Mouse (Mus musculus): Measurements from ENCODE around the gene Lgr5. TPM values are rescaled to one million over a fixed set of nuclear protein-coding genes. Genes with fewer than 3 reads are reported as not detected.

Lgr5 gene
- total RNA-seq, 2 experiments from 2014 or later: 33.8 to 33.9 TPM

- no peak for DNase-seq (ENCODE audit: low spot score in 2 of 2)
Measured at GRCm38 (mm10) chr10:115571317-115571716, 16.3 kb downstream of the Lgr5 start.

GRCm38 (mm10) chr10:115570577-115570976, 17.0 kb downstream of the Lgr5 start:
- DNase-seq (ENCODE audit: low spot score in 2 of 2): no peak

DNA sequence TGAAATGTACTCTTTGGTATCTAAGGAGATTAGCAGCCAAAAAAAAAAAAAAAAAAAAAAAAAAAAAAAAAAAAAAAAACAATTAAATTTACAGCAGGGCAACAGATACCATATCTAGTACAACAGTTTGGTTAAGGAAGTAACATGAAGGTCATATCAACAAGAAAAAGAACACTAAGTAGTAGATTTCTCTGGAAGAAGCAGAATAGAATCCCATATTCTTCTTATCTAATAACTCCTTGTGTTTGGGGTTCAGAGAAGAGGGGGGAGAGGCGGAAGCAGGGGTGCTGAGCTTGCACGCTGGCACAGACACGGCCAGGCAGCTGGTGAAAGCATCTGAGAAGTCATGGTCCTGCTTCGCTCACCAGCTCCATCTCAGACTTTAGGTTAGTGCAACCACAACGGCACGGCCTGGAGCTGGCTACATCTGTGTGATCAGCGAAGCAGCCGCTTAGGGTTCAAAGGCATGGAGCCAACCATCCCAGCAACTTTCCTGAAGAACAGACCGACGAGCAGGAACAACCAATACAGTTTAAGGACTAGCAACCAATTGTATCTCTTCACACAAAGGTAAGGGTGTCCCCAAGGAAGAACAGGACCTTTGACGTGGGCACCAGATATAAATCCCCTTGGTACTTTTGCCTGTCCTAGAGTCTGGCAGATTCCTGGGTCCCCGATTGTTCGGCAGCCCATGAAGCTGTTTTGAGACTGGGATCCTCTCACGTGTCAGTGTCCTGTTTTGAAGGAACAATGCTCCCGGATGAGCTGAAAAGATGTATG, 17.7 kb downstream of the Lgr5 start, which contains the start of gene A930009A15Rik:
Gene A930009A15Rik (plus strand): TSS at position 275 of the 780 bp plus-strand sequence.
- no peak for DNase-seq (ENCODE audit: low spot score in 2 of 2)

DNA sequence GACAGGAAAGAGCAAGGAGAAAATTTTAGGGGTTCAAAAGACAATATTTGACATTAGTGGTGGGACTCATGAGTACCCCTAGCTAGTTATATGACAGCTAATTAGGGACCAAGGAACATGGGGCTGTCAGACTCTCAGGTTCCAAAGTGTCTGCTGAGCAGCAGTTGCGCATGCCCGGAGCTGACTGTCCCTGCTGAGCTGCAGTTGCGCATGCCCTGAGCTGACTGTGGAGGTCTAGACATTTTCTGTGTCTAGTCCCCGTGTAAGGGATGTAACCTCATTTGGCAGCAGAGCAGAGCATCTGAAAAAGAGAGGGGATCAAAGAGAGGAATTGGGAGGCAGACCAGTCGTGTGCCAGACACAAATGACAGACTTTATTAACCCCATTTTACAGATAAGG, 23.6 kb downstream of the Lgr5 start:
- DNase-seq (ENCODE audit: low spot score in 2 of 2): no peak

GRCm38 (mm10) chr10:115562911-115563686, 24.5 kb downstream of the Lgr5 start:
- no peak for DNase-seq (ENCODE audit: low spot score in 2 of 2)

GRCm38 (mm10) chr10:115561136-115561880, 26.3 kb downstream of the Lgr5 start:
- no peak for DNase-seq (ENCODE audit: low spot score in 2 of 2)

DNA sequence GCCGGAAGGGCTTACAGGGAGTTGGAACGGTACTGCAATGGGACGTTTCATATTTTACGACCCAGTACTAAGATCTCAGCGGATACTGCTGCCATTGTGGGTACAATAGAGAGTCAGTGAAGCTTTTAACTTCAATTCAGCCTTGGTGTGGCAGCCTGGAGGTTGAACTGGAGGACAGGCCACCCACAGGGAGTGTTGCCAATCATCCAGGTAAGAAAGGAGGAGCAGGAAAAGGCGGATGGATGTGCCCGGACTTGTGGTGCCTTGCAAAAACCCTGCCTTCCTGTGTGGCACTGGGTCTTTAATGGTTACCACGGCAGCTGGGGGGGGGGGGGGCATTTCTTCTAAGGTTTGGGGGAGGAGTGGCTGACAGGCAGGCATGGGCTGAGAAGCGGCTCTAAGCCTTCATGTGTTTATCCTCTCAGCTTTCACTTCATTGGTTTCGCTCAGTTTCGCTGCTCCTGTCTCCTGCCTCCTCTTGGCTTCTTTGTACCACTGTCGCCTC, 30.8 kb downstream of the Lgr5 start:
- DNase-seq (ENCODE audit: low spot score in 2 of 2): no peak

DNA sequence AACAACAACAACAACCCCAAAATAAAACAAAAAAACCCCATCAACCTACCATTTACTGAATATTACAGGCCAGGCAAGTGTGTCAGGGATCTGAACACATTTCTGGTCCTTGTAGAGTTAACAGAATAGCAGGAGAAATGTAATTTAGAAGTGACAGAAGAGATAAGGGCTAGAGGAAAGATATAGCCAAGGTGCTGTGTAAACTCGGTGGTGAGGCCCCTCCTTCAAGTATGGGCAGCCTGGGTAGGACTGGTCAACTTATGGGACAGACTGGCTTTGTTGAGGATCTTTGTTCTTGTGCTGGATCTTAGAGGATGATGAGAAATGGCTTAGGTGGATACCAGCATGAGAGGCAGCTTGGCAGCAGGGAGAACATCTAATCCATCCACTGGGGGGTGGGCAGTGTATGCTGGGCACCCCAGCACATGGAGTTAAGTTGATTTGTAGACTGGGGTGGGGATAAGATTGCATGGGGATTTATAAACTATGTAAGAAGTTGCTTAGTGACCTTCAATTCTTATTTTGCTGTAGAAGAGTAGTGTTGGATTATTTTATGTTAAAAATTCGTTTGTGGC, 32.3 kb downstream of the Lgr5 start:
- no peak for DNase-seq (ENCODE audit: low spot score in 2 of 2)

- DNase-seq (ENCODE audit: low spot score in 2 of 2): no peak
Measured at GRCm38 (mm10) chr10:115553352-115554113, 34.0 kb downstream of the Lgr5 start.

DNA sequence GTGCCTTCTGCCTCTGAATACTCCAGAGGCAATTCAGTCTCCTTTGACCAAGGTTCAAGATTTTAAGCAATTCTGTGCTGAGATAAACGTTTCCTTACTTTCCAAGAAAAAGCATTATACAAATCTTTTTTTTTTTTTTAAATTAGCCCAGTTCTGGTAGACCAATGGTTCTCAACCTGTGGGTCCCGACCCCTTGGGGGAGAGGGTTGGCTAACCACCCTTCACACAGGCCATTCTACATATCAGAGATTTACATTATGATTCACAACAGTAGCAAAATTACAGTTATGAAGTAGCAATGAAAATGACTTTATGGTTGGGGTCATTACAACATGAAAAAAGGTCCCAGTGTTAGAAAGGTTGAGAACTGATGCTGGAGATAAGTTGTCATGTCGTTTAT, 36.5 kb downstream of the Lgr5 start:
- no peak for DNase-seq (ENCODE audit: low spot score in 2 of 2)

- DNase-seq (ENCODE audit: low spot score in 2 of 2): no peak
Measured at GRCm38 (mm10) chr10:115550253-115550652, 37.3 kb downstream of the Lgr5 start.

- no peak for DNase-seq (ENCODE audit: low spot score in 2 of 2)
Measured at GRCm38 (mm10) chr10:115542917-115543316, 44.7 kb downstream of the Lgr5 start.

DNA sequence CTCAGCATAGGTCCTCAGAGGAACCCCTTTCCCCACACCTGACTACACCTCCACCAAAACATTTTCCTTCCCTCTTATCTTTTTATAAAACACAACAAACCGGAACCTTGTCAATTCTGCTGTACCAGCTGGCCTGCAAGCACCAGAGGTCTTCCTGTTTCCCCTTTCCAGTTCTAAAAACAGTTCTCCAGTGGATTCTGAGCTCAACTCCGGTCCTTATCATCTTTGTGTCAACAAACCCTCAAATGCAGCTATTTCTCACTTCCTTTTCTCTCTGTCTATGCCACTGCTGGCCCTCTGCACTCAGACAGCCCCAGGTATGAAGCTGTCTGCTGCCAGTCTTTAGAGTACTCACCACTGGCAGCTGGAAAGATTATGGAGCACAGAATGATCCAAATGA, 56.8 kb downstream of the Lgr5 start:
- DNase-seq (ENCODE audit: low spot score in 2 of 2): no peak

DNA sequence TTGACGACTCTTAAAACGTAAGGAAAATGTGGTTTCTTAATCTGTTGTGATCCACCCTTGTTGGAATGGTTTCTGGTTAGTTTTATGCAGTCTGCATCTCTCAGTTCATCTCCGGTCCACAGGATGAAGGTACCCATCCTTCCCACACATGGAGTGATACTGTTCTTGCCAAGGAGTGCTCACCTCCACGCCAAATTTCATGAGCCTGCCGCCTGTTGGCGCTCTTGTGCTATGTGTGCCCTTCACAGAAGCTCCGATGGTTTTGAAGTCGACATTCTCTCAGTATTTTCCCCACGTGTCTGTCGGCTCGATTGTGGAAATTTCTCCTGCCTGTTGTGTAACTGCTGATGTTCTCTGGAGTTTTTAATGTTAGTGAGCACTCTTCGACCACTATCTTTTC, 57.8 kb downstream of the Lgr5 start:
- DNase-seq (ENCODE audit: low spot score in 2 of 2): no peak

DNA sequence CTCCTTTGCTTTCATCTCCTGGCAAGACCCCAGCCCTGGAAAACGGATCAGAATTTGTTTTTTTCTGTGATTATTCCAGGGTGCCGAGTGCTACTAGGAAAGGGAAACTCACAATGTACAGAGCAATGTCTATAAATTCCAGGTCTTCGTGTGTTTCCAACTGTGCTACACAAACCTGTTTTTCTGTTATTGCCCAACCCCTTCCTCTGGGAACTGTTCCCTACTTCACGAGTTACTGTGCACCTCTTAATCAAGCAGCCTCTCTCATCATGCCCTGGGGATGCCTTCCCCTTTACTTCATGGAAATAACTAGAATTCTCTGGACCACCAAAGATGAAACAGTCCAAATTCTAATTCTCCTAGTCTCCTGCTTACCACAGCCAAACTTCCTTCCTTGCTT, 58.7 kb downstream of the Lgr5 start:
- DNase-seq (ENCODE audit: low spot score in 2 of 2): no peak

GRCm38 (mm10) chr10:115521081-115521451, 66.5 kb downstream of the Lgr5 start:
- DNase-seq (ENCODE audit: low spot score in 2 of 2): no peak

- DNase-seq (ENCODE audit: low spot score in 2 of 2): no peak
Measured at GRCm38 (mm10) chr10:115520200-115521080, 67.1 kb downstream of the Lgr5 start.

DNA sequence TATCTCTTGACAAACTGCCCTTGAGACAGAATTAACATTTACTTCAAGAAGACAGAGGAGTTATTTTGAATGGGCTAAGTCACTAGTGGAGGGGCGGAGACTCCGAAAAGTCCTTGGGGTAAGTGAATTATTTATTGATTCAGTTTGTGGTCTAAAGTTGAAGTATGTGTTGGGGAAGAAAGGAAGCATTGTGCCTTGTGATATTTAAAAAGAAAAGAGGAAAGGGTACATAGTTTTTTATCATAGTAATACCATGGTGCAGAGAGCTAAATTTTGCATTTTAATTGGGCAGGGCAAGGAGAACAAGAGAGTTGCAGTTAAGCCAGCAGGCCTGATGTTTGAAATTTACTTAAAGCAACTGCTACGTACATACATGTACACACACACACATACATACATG, 68.7 kb downstream of the Lgr5 start:
- no peak for DNase-seq (ENCODE audit: low spot score in 2 of 2)

DNA sequence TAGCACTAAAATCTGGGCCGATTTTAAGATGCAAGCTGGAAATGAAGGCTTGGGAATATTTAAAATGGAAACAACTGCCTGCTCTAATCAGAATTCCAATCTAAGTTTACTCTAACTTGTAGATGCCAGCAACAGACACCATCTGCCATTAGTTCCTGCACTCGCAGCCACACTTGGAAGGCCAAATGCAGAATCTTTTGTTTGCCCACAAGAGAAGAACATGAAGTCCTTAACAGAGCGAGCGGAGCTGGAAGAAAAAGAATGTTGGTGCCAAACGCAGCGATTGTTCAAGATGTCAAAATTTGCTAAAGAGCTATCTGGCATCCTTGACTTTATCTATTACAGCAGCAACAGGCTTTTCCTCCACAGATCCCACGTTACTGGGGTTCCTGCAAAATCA, 72.1 kb downstream of the Lgr5 start:
- no peak for DNase-seq (ENCODE audit: low spot score in 2 of 2)

Measured in adrenal gland, postnatal 4 days (tissue).